Mouse (Mus musculus): ENCODE measurements around the gene Ubqln3.

- no peak for TF ChIP-seq CTCF (IDR thresholded peaks at IDR 0.05; ENCODE audit: borderline replicate concordance, insufficient read depth, low read length)
- TF ChIP-seq POLR2A (IDR thresholded peaks at IDR 0.05; ENCODE audit: low read depth, low read length), result no peak
Measured at GRCm38 (mm10) chr7:104104757-104104972, 38.4 kb downstream of the Ubqln3 start, which contains the start of gene Olfr646.
